Mouse (Mus musculus): ENCODE data around the gene Stx6. TPM values are rescaled to one million over a fixed set of nuclear protein-coding genes. Genes with fewer than 3 reads are reported as not detected.

Gene Stx6
- polyA plus RNA-seq, 1 experiment, result 26.0 TPM

- H3ac ChIP-seq (ENCODE audit: control insufficient read depth, insufficient read length), result no peak overlapping the region
- no peaks in the 10 kb centered on the region for H3K79me2 ChIP-seq (ENCODE audit: control insufficient read depth, insufficient read depth)
- peaks cover 3% of the 10 kb centered on the region for H3K36me3 ChIP-seq (ENCODE audit: control insufficient read depth, insufficient read depth)
- H3K27me3 ChIP-seq (ENCODE audit: control insufficient read depth, insufficient read depth, insufficient read length), result no peaks in the 10 kb centered on the region
- no peak overlapping the region for H3K4me2 ChIP-seq (ENCODE audit: low read depth)
- H3K4me3 ChIP-seq, result no peak overlapping the region
- no peak for TF ChIP-seq POLR2AphosphoS2 (IDR thresholded peaks at IDR 0.05; ENCODE audit: insufficient read length, low read depth)
- TF ChIP-seq MYOG (IDR thresholded peaks at IDR 0.05; ENCODE audit: control insufficient read depth in 1 of 3, insufficient read depth in 1 of 3, insufficient read length in 2 of 3, low read depth in 2 of 3), result peak in 1 of 3 experiments; percentile 60
- no peak for TF ChIP-seq POLR2A (IDR thresholded peaks at IDR 0.05; ENCODE audit: insufficient read length, low read depth)
- TF ChIP-seq MYOD1 (IDR thresholded peaks at IDR 0.05; ENCODE audit: control insufficient read depth in 1 of 3, insufficient read length in 2 of 3, low read depth in 2 of 3), result peak in 2 of 3 experiments; percentile 24 to 61
- TF ChIP-seq CEBPB (IDR thresholded peaks at IDR 0.05; ENCODE audit: insufficient read depth, poor library complexity, severe bottlenecking), result no peak
Observed at GRCm38 (mm10) chr1:155200967-155201366, 42.5 kb downstream of the Stx6 start.

DNA sequence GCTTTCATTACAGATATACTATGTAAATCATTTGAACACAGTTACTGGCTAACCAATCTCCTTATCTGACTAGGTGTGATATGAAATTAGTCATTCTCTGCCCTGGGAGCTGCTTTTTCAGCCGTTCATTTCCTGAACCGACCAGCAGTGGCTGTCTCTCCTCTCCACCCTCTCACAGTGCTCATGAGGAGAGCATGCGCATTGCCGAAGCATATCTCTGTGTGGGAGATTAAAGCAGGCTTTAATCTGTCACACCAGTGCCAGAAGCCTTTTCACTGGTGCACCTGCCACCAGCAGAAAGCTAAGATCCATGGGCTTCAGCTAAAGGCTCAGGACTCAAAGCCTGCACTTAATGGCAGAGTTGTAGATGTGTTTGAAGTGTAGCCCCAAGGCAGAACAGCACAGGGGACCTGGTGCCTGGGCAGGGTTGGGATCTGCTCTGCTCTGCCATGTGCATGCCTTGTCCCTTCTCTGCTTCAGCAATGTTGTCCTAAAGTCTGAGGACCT, 42.9 kb downstream of the Stx6 start:
- no peaks in the 10 kb centered on the region for H3K27me3 ChIP-seq (ENCODE audit: control insufficient read depth, insufficient read depth, insufficient read length)
- H3ac ChIP-seq (ENCODE audit: control insufficient read depth, insufficient read length), result no peak overlapping the region
- no peak overlapping the region for H3K4me3 ChIP-seq
- no peaks in the 10 kb centered on the region for H3K79me2 ChIP-seq (ENCODE audit: control insufficient read depth, insufficient read depth)
- H3K36me3 ChIP-seq (ENCODE audit: control insufficient read depth, insufficient read depth), result peaks cover 3% of the 10 kb centered on the region
- no peak overlapping the region for H3K4me2 ChIP-seq (ENCODE audit: low read depth)
- TF ChIP-seq TCF3 (IDR thresholded peaks at IDR 0.05; ENCODE audit: insufficient read length, low read depth) (no peak), POLR2A (IDR thresholded peaks at IDR 0.05; ENCODE audit: insufficient read length, low read depth) (no peak), TCF12 (IDR thresholded peaks at IDR 0.05; ENCODE audit: insufficient read depth, poor library complexity, severe bottlenecking) (no peak), CEBPB (IDR thresholded peaks at IDR 0.05; ENCODE audit: insufficient read depth, poor library complexity, severe bottlenecking) (no peak), MAX (IDR thresholded peaks at IDR 0.05; ENCODE audit: low read depth) (no peak), REST (IDR thresholded peaks at IDR 0.05; ENCODE audit: insufficient read depth, insufficient read length) (no peak), SRF (IDR thresholded peaks at IDR 0.05; ENCODE audit: control insufficient read depth, insufficient read length, low read depth) (no peak), POLR2AphosphoS2 (IDR thresholded peaks at IDR 0.05; ENCODE audit: insufficient read length, low read depth) (no peak), MYOG (IDR thresholded peaks at IDR 0.05; ENCODE audit: control insufficient read depth in 1 of 3, insufficient read depth in 1 of 3, insufficient read length in 2 of 3, low read depth in 2 of 3) (no peak), E2F4 (IDR thresholded peaks at IDR 0.05; ENCODE audit: insufficient read depth) (no peak)

- no peak overlapping the region for H3K4me3 ChIP-seq
- no peaks in the 10 kb centered on the region for H3K27me3 ChIP-seq (ENCODE audit: control insufficient read depth, insufficient read depth, insufficient read length)
- peaks cover 3% of the 10 kb centered on the region for H3K36me3 ChIP-seq (ENCODE audit: control insufficient read depth, insufficient read depth)
- no peak overlapping the region for H3ac ChIP-seq (ENCODE audit: control insufficient read depth, insufficient read length)
- H3K4me2 ChIP-seq (ENCODE audit: low read depth), result no peak overlapping the region
- H3K79me2 ChIP-seq (ENCODE audit: control insufficient read depth, insufficient read depth), result no peaks in the 10 kb centered on the region
- TF ChIP-seq REST (IDR thresholded peaks at IDR 0.05; ENCODE audit: insufficient read depth, insufficient read length) (no peak), POLR2A (IDR thresholded peaks at IDR 0.05; ENCODE audit: insufficient read length, low read depth) (no peak), MYOG (IDR thresholded peaks at IDR 0.05; ENCODE audit: control insufficient read depth in 1 of 3, insufficient read depth in 1 of 3, insufficient read length in 2 of 3, low read depth in 2 of 3) (no peak), MYOD1 (IDR thresholded peaks at IDR 0.05; ENCODE audit: control insufficient read depth in 1 of 3, insufficient read length in 2 of 3, low read depth in 2 of 3) (no peak), SRF (IDR thresholded peaks at IDR 0.05; ENCODE audit: control insufficient read depth, insufficient read length, low read depth) (no peak), TCF3 (IDR thresholded peaks at IDR 0.05; ENCODE audit: insufficient read length, low read depth) (no peak), TCF12 (IDR thresholded peaks at IDR 0.05; ENCODE audit: insufficient read depth, poor library complexity, severe bottlenecking) (no peak)
Observed at GRCm38 (mm10) chr1:155201914-155202313, 43.4 kb downstream of the Stx6 start.

DNA sequence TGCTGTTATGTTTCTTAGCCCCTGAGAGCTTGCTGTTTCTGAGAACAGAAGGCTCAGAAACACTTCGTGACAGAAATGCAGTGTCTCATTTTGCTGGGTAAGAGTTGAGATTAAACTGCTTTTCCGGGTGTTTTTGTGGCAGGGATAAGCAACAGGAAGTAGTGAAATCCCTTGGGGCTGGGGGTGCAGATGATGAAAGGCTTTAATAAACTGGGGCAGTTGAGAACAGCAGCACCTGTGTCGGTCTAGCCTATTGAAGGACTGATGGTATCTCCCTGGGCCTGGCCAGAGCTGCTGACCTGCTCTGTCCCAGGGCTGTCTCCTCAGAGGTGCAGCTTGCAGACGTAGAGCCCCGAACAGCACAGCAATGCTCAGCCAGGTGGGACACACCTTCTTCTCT, 44.0 kb downstream of the Stx6 start:
- TF ChIP-seq TCF3 (IDR thresholded peaks at IDR 0.05; ENCODE audit: insufficient read length, low read depth), result no peak
- TF ChIP-seq SRF (IDR thresholded peaks at IDR 0.05; ENCODE audit: control insufficient read depth, insufficient read length, low read depth), result no peak
- no peak for TF ChIP-seq CEBPB (IDR thresholded peaks at IDR 0.05; ENCODE audit: insufficient read depth, poor library complexity, severe bottlenecking)
- no peak for TF ChIP-seq E2F4 (IDR thresholded peaks at IDR 0.05; ENCODE audit: insufficient read depth)
- TF ChIP-seq POLR2AphosphoS2 (IDR thresholded peaks at IDR 0.05; ENCODE audit: insufficient read length, low read depth), result no peak
- TF ChIP-seq MAX (IDR thresholded peaks at IDR 0.05; ENCODE audit: low read depth), result no peak
- TF ChIP-seq REST (IDR thresholded peaks at IDR 0.05; ENCODE audit: insufficient read depth, insufficient read length), result no peak
- no peak for TF ChIP-seq USF1 (IDR thresholded peaks at IDR 0.05; ENCODE audit: low read depth)
- no peak for TF ChIP-seq TCF12 (IDR thresholded peaks at IDR 0.05; ENCODE audit: insufficient read depth, poor library complexity, severe bottlenecking)
- TF ChIP-seq MYOD1 (IDR thresholded peaks at IDR 0.05; ENCODE audit: control insufficient read depth in 1 of 3, insufficient read length in 2 of 3, low read depth in 2 of 3), result no peak
- no peak for TF ChIP-seq POLR2A (IDR thresholded peaks at IDR 0.05; ENCODE audit: insufficient read length, low read depth)
- no peak for TF ChIP-seq MYOG (IDR thresholded peaks at IDR 0.05; ENCODE audit: control insufficient read depth in 1 of 3, insufficient read depth in 1 of 3, insufficient read length in 2 of 3, low read depth in 2 of 3)
- H3K4me3 ChIP-seq, result no peak overlapping the region
- no peak overlapping the region for H3ac ChIP-seq (ENCODE audit: control insufficient read depth, insufficient read length)
- H3K79me2 ChIP-seq (ENCODE audit: control insufficient read depth, insufficient read depth), result no peaks in the 10 kb centered on the region
- H3K36me3 ChIP-seq (ENCODE audit: control insufficient read depth, insufficient read depth), result peaks cover 3% of the 10 kb centered on the region
- H3K27me3 ChIP-seq (ENCODE audit: control insufficient read depth, insufficient read depth, insufficient read length), result no peaks in the 10 kb centered on the region
- H3K4me2 ChIP-seq (ENCODE audit: low read depth), result no peak overlapping the region

DNA sequence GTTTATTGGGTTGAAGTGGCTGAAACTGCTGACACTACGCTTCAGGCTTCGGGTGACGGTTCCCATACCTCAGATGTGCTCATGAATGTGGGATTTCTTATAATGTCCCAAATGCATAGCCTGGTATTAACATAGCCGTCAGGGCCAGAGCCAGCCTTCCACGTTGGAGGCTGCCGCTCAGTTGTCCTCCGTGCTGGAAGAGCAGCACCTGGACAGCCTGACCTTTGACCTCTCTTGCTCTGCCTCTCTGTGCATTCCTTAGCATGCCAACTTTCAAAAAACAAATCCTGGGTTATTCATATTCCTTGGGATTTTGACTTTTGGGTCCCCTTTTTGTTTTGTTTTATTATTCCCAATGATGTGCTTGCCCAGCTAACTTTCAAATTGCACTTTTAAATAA, 44.6 kb downstream of the Stx6 start:
- Histone ChIP-seq H3K27me3 (ENCODE audit: control insufficient read depth, insufficient read depth, insufficient read length) (no peaks in the 10 kb centered on the region), H3ac (ENCODE audit: control insufficient read depth, insufficient read length) (no peak overlapping the region), H3K79me2 (ENCODE audit: control insufficient read depth, insufficient read depth) (no peaks in the 10 kb centered on the region), H3K4me3 (no peak overlapping the region), H3K36me3 (ENCODE audit: control insufficient read depth, insufficient read depth) (peaks cover 3% of the 10 kb centered on the region), H3K4me2 (ENCODE audit: low read depth) (no peak overlapping the region)
- TF ChIP-seq USF1 (IDR thresholded peaks at IDR 0.05; ENCODE audit: low read depth), result no peak
- TF ChIP-seq POLR2A (IDR thresholded peaks at IDR 0.05; ENCODE audit: insufficient read length, low read depth), result no peak
- TF ChIP-seq TCF3 (IDR thresholded peaks at IDR 0.05; ENCODE audit: insufficient read length, low read depth), result no peak
